Mouse (Mus musculus): ENCODE measurements around the gene Ms4a6b. TPM values are rescaled to one million over a fixed set of nuclear protein-coding genes. Genes with fewer than 3 reads are reported as not detected.
"Not testable (repeated sequence)": the region's sequence is repeated elsewhere in the genome, so short reads cannot be mapped to it uniquely, and the experiment has no call there.

The Ms4a6b gene
- total RNA-seq, 2 experiments from 2014 or later: 0.96 to 2.0 TPM

GRCm38 (mm10) chr19:11518356-11518755, 2.0 kb downstream of the Ms4a6b start:
- DNase-seq (ENCODE audit: low spot score in 2 of 2); intact Hi-C loops (cut with DNase I): not testable (repeated sequence)

GRCm38 (mm10) chr19:11520146-11520545, 3.8 kb downstream of the Ms4a6b start:
- intact Hi-C loops (cut with DNase I): no loop called here
- no peak for DNase-seq (ENCODE audit: low spot score in 2 of 2)

GRCm38 (mm10) chr19:11533421-11533820, 17.1 kb downstream of the Ms4a6b start:
- no peak for DNase-seq (ENCODE audit: low spot score in 2 of 2)
- intact Hi-C loops (cut with DNase I): no loop called here

- no peak for DNase-seq (ENCODE audit: low spot score in 2 of 2)
- intact Hi-C loops (cut with DNase I): no loop called here
Measured at GRCm38 (mm10) chr19:11533888-11534445, 17.7 kb downstream of the Ms4a6b start.

- intact Hi-C loops (cut with DNase I): no loop called here
- DNase-seq (ENCODE audit: low spot score in 2 of 2): no peak
Measured at GRCm38 (mm10) chr19:11536593-11536992, 20.3 kb downstream of the Ms4a6b start, which contains the start of gene Ms4a4d. Gene Ms4a4d, plus strand, starts transcription at chr19:11536801.

GRCm38 (mm10) chr19:11537336-11537735, 21.0 kb downstream of the Ms4a6b start:
- no peak for DNase-seq (ENCODE audit: low spot score in 2 of 2)
- intact Hi-C loops (cut with DNase I): no loop called here

GRCm38 (mm10) chr19:11540166-11540821, 24.0 kb downstream of the Ms4a6b start:
- intact Hi-C loops (cut with DNase I); DNase-seq (ENCODE audit: low spot score in 2 of 2): not testable (repeated sequence)

- DNase-seq (ENCODE audit: low spot score in 2 of 2); intact Hi-C loops (cut with DNase I): not testable (repeated sequence)
Measured at GRCm38 (mm10) chr19:11544383-11544782, 28.1 kb downstream of the Ms4a6b start.

- intact Hi-C loops (cut with DNase I): loop anchor here (2.0 kb wide), 1 partner anchor 47 kb away; no protein-coding TSS in a partner anchor
Measured at GRCm38 (mm10) chr19:11547911-11548310, 31.6 kb downstream of the Ms4a6b start.

GRCm38 (mm10) chr19:11554726-11555125, 38.4 kb downstream of the Ms4a6b start:
- intact Hi-C loops (cut with DNase I): no loop called here
- no peak for DNase-seq (ENCODE audit: low spot score in 2 of 2)

More at GRCm38 (mm10) chr19:11547911-11548310, 31.6 kb downstream of the Ms4a6b start:
- no peak for DNase-seq (ENCODE audit: low spot score in 2 of 2)

GRCm38 (mm10) chr19:11559560-11559959, 43.2 kb downstream of the Ms4a6b start:
- intact Hi-C loops (cut with DNase I); DNase-seq (ENCODE audit: low spot score in 2 of 2): not testable (repeated sequence)

GRCm38 (mm10) chr19:11574965-11575364, 58.7 kb downstream of the Ms4a6b start:
- intact Hi-C loops (cut with DNase I): no loop called here
- no peak for DNase-seq (ENCODE audit: low spot score in 2 of 2)

Other genes with a start within 250 kb of the Ms4a6b start
- not detected for gene Ms4a5, start 232.6 kb upstream of the Ms4a6b start, total RNA-seq (2021)
- gene Ms4a14, start 202.1 kb upstream of the Ms4a6b start, total RNA-seq (2021): not detected
- gene Ms4a7, start 180.4 kb upstream of the Ms4a6b start, total RNA-seq (2021): under 1 TPM; 0.34 to 0.53 TPM
- gene Ms4a4a, start 141.0 kb upstream of the Ms4a6b start, total RNA-seq (2021): 1 to 10 TPM in 1 of 2 experiments, under 1 TPM in 1; 0.69 to 1.2 TPM
- not detected for gene Ms4a4c, start 111.7 kb upstream of the Ms4a6b start, total RNA-seq (2021)
- gene Ms4a4b, start 73.0 kb upstream of the Ms4a6b start, total RNA-seq (2021): under 1 TPM in 1 of 2 experiments, not detected in 1; 0.57 TPM
- 1 to 10 TPM; 1.5 to 1.7 TPM for gene Ms4a6c, start 47.1 kb upstream of the Ms4a6b start, total RNA-seq (2021)
- under 1 TPM; 0.30 to 0.39 TPM for gene Gm8369, start 30.6 kb upstream of the Ms4a6b start, total RNA-seq (2021)
- gene Ms4a4d, start 20.3 kb downstream of the Ms4a6b start, total RNA-seq (2021): not detected
- 1 to 10 TPM; 1.2 to 1.8 TPM for gene Ms4a6d, start 88.3 kb downstream of the Ms4a6b start, total RNA-seq (2021)
- not detected for gene Ms4a2, start 107.2 kb downstream of the Ms4a6b start, total RNA-seq (2021)
- not detected for gene Ms4a3, start 124.3 kb downstream of the Ms4a6b start, total RNA-seq (2021)
- gene Oosp2, start 144.0 kb downstream of the Ms4a6b start, total RNA-seq (2021): not detected
- not detected for gene Oosp1, start 174.6 kb downstream of the Ms4a6b start, total RNA-seq (2021)
- gene Oosp3, start 180.5 kb downstream of the Ms4a6b start, total RNA-seq (2021): not detected
- gene Gif, start 231.0 kb downstream of the Ms4a6b start, total RNA-seq (2021): not detected